Mouse (Mus musculus) adrenal gland, postnatal 4 days (tissue): ENCODE measurements around the gene Ntn1. TPM values are rescaled to one million over a fixed set of nuclear protein-coding genes. Genes with fewer than 3 reads are reported as not detected.

Experiments
- DNase-seq, 2 experiments: peaks; one replicate each; pipeline ENCODE4 v3.0.0; 2021 to 2022; ENCODE audit warnings: low spot score in 2 of 2, mixed read lengths in 2 of 2
- total RNA-seq, 2 experiments: library from RNA; stranded (reverse); gene quantifications; 2 replicates each; pipeline ENCODE4 v1.2.3; 2021

Ntn1 gene
- total RNA-seq, 2 experiments from 2014 or later: 16.8 to 23.4 TPM

- no peak for DNase-seq
Observed at GRCm38 (mm10) chr11:68407266-68407926, 6.8 kb upstream of the Ntn1 start.

- DNase-seq: no peak
Observed at GRCm38 (mm10) chr11:68405576-68405975, 5.0 kb upstream of the Ntn1 start.

GRCm38 (mm10) chr11:68404185-68404584 lies 3.6 kb upstream of the Ntn1 start:
- no peak for DNase-seq

- DNase-seq: no peak
Observed at GRCm38 (mm10) chr11:68401428-68401827, 805 bp upstream of the Ntn1 start.

- DNase-seq: no peak
Observed at GRCm38 (mm10) chr11:68400021-68400671, 477 bp downstream of the Ntn1 start.

- no peak for DNase-seq
Observed at GRCm38 (mm10) chr11:68399548-68400020, 1.0 kb downstream of the Ntn1 start.

GRCm38 (mm10) chr11:68398891-68399547 lies 1.6 kb downstream of the Ntn1 start:
- DNase-seq: no peak

- DNase-seq: no peak
Observed at GRCm38 (mm10) chr11:68395546-68395945, 5.1 kb downstream of the Ntn1 start.

GRCm38 (mm10) chr11:68394749-68395148 lies 5.9 kb downstream of the Ntn1 start:
- no peak for DNase-seq

- DNase-seq: no peak
Observed at GRCm38 (mm10) chr11:68393897-68394490, 6.6 kb downstream of the Ntn1 start.

GRCm38 (mm10) chr11:68390381-68391287 lies 10.0 kb downstream of the Ntn1 start:
- no peak for DNase-seq

- no peak for DNase-seq
Observed at GRCm38 (mm10) chr11:68389621-68390020, 11.0 kb downstream of the Ntn1 start.

GRCm38 (mm10) chr11:68388655-68389015 lies 12.0 kb downstream of the Ntn1 start:
- no peak for DNase-seq

- no peak for DNase-seq
Observed at GRCm38 (mm10) chr11:68387971-68388654, 12.5 kb downstream of the Ntn1 start.

- DNase-seq: no peak
Observed at GRCm38 (mm10) chr11:68387441-68387760, 13.2 kb downstream of the Ntn1 start.

GRCm38 (mm10) chr11:68386589-68387440 lies 13.8 kb downstream of the Ntn1 start:
- DNase-seq: peak in 1 of 2 experiments; percentile 17

- no peak for DNase-seq
Observed at GRCm38 (mm10) chr11:68385921-68386588, 14.6 kb downstream of the Ntn1 start.

- DNase-seq: no peak
Observed at GRCm38 (mm10) chr11:68385021-68385821, 15.4 kb downstream of the Ntn1 start.
